Mouse (Mus musculus) liver, adult 2 months (tissue): Measurements from ENCODE around the gene Arhgap22.

Experiments used
- CTCF ChIP-seq: fragments of 200-500 bp; IDR thresholded peaks from 2 replicates; pipeline ENCODE4 v1.5.1; 2011; ENCODE audit warnings: low read depth, low read length, control low read depth
- POLR2A ChIP-seq: fragments of 200-500 bp; IDR thresholded peaks from 2 replicates; pipeline ENCODE4 v1.6.1; 2011; ENCODE audit warnings: low read length, control low read depth; ENCODE audit not compliant: insufficient read depth; ENCODE audit errors: extremely low read depth

GRCm38 (mm10) chr14:33335733-33336132, 121.9 kb downstream of the Arhgap22 start:
- TF ChIP-seq CTCF (no peak), POLR2A (no peak)
